Mouse (Mus musculus) urinary bladder, adult 2 months (tissue): Measurements from ENCODE around the gene Atad5. TPM values are rescaled to one million over a fixed set of nuclear protein-coding genes. Genes with fewer than 3 reads are reported as not detected.
"Not testable (repeated sequence)": the region's sequence is repeated elsewhere in the genome, so short reads cannot be mapped to it uniquely, and the experiment has no call there.

Source experiments
- DNase-seq: peaks from one replicate; pipeline ENCODE4 v3.0.0; 2022; ENCODE audit warnings: low spot score
- polyA plus RNA-seq: library from polyadenylated mRNA; depleted of rRNA; stranded (reverse); fragments of >200 nt; gene quantifications from 2 replicates; pipeline ENCODE4 v1.2.3, GENCODE M21; 2012; rRNA removed

Atad5 gene
- 2.3 and 2.4 TPM in 2 replicates for polyA plus RNA-seq

GRCm38 (mm10) chr11:80088917-80089816 is at the start of gene Atad5:
Gene Atad5 (plus strand): TSS chr11:80089400.
- peak; percentile 75 for DNase-seq

- no peak for DNase-seq
These were observed 46.4 kb upstream of the Atad5 start for GRCm38 (mm10) chr11:80042615-80043418.

DNA sequence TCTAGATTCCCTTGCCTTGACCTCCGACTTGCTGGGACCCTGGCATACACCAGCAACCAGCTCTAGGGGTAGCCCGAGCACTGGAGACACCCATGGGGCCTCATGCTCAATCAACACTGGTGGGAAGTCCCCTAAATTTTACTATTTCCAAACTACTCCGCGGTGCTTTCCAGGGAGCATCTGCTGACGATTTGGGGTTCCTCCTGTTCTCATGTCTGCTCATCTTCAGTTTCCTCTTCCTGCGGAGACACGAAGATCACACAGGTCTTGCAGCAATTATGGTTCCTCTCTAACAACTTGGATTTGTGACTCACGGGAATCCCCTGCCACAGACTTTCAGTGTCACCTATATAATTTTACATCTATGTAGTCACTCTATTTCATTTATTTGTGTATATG is 45.8 kb upstream of the Atad5 start:
- no peak for DNase-seq

DNA sequence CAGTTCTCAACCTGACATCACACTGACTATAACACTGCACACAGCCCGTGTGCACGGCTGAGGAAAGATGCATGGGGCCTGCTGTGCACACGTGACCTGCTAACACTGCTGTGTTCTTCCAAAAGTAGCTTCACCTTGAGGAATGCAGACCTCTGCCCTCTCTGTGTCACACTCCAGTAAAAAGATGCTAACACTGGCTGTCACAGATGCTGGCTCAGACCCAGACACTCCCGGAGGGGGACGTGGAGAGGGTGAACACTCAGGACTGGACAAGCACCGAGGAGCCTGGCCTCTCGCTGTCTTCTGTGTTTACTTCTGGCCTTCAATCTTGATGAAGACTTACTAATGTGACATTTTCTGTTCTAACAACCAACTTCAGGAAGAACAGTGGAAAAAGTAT is 42.3 kb upstream of the Atad5 start:
- DNase-seq, result no peak

DNA sequence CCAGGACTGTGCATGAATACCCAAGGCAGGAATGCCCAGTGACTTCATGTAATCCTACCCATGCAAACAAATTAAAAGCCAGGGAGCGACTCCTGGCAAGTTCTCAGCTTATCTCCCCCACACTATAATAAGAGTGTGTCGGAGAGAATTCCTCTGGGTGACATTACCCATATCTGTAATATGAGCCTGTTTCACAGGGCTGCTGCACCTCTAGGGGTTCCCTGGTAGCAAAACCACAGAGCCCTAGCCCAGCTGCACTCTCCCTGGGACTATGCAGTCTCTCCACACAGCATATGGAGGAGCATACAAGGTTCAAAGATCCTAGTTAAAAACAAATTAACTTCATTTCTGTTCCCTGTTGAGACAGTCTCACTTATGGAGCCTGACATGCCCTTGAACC is 39.1 kb upstream of the Atad5 start:
- DNase-seq, result no peak

DNA sequence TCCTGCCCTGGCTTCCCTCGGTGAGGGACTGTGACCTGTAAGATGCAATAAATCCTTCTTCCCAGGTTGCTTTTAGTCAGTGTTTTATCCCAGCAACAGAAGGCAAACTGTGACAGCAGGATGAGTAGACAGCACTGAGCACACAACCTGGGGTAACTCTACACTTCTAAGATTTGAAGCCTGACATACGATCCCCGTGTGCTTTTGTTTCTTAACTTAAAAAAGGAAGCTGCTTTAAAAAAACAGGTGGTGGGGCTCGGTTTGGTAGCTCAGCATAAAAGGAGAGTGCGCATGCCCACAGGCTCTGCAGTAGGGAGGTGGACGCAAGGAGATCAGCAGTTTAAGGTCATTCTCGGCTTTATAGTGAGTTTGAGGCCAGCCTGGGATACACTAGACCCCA is 36.7 kb upstream of the Atad5 start:
- no peak for DNase-seq

DNA sequence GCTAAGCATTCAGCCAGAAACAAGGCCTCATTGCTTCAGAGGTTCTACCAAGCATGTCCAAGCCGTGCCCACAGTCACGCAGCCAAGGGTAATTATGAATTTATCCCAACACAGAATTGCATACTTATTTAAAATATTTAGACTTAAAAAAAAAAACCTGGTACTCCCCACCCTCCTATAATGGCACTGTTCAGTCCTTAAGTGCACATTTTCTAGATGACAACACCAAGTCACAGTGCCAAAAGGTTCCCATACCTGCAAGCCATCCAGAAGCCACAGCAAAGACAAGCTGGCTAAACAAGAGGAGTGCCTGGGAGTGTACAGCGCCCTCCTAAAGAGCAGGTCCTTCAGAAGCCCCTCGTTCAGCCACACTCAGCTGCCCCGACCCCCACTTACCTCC is 36.0 kb upstream of the Atad5 start:
- no peak for DNase-seq

- no peak for DNase-seq
These were observed 34.5 kb upstream of the Atad5 start for GRCm38 (mm10) chr11:80054659-80055058.

DNA sequence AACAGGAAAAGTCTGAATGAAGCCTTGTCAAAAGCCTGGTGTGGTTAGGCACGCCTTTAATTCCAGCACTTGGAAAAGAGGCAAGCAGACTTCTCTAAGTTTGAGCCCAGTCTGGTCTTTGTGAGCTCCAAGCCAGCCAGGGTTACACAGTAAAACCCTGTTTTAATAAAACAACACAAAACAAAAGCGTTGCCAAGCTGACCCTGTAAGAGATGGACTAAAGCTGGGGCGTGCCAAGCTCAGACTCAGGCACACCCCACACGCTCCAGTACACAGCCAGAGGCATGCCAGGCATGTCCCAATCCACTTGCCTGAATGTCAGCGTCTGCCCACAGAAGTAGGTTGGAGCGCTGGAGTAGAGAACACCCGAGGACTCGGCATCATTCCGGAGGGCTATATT is 33.1 kb upstream of the Atad5 start:
- no peak for DNase-seq

- DNase-seq, result no peak
These were observed 27.0 kb upstream of the Atad5 start for GRCm38 (mm10) chr11:80062159-80062558.

GRCm38 (mm10) chr11:80066373-80066772 is 22.8 kb upstream of the Atad5 start:
- not testable (repeated sequence) for DNase-seq

DNA sequence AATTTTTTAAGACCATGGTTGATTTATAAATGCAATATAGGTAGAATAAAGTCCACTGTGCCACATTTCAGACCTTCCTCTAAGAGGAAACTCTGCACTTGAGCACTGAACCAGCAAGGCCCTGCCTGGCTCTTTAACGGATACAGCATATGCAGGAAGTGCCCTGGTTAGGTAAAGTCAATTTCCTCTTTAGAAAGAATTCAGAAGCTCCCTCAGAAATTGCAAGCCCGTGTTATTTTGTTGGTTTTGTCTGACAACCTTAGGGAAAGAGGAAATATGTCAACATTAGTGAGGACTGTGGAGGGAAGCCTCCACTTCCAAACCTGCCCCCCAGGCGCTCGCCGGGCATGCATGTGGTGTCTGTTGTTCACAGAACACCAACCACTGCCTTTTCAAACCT is 21.6 kb upstream of the Atad5 start:
- no peak for DNase-seq

DNA sequence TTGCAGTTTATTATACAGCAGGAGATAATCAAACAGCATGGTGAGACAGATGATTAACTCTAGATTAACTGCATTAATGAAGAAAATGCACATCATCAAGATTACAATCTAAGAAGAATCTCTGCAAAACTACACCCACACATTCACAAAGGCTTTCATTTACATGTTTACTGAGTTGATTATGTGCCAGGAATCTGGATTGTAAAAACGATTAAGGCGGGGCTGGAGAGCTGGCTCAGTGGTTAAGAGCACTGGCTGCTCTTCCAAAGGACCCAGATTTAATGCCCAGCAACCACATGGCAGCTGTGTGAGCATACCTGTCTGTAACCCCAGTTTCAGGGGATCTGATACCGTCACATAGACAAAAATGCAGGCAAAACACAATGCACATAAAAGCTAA is 19.4 kb upstream of the Atad5 start:
- no peak for DNase-seq

DNA sequence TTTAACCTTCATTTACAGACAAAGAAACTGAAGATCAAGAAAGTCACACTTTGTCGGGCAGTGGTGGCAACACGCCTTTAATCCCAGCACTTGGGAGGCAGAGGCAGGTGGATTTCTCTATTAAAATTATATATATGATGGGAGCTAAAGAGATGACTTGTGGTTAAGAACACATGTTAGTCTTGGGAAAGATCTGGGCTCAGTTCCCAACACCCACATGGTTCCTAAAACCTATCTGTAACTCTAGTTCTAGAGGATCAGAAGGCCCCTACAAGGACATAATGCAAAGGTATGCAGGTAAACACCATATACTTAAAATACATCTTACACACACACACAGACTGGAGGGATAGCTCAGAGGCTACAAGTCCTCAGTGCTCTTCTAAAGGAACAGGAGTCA is 18.2 kb upstream of the Atad5 start:
- no peak for DNase-seq

GRCm38 (mm10) chr11:80072365-80072764 is 16.8 kb upstream of the Atad5 start:
- no peak for DNase-seq

DNA sequence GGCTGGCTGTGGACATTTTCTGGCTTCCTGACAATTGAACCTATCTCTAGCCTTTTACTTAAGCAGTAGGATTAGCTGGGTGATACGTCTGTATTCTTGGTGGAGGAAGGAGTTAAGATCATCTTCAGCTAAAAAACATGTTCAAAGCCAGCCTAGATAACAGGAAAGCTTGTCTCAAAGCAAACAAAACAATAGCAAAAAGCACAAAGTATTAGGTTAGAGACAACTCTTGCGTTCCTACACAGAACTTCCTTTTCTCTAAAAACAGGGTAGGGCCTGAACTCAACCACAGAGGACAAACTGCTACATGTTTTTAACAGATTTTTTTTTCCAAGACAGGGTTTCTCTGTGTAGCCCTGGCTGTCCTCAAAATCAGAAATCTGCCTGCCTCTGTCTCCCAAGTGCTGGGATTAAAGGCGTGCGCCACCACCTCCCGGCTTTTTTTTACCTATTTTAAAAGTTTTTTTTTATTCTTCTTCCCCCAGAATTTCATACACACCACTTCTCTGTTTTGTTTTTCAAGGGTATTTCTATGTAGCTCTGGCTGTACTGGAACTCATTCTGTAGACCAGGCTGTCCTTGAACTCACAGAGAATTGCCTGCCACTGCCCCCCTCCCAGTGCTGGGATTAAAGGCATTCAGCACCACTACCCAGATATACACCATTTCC is 13.5 kb upstream of the Atad5 start:
- no peak for DNase-seq

DNA sequence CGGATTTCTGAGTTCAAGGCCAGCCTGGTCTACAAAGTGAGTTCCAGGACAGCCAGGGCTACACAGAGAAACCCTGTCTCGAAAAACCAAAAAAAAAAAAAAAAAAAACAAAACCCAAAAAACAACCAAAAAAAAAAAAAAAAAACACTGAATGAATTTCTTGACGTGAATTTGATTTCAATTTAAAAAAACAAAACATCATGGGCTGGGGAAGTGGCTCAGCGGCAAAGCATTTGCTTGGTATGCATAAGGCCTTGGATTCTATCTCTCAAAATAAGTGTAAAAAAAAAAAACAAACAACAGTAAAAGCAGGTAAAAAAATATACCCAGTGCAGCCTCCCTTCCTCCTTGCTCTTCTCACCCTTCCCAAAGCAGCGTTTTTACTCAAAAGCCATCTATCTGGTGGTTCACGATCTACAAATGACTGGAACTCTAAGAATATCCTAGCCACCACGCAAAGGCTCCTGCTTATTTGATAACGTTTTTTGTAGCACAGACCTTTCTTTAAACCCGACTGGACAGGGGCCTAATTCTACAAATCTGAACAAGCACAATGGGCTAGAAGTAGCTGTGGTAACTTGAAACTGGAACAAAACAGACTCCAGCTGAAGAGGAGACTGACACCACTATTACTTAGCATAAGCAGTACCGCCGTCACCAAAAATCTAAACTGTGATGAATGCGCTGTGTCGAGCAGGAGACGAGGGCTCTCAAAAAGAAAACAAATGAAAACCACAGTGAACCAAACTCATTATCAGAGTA is 11.2 kb upstream of the Atad5 start:
- no peak for DNase-seq

DNA sequence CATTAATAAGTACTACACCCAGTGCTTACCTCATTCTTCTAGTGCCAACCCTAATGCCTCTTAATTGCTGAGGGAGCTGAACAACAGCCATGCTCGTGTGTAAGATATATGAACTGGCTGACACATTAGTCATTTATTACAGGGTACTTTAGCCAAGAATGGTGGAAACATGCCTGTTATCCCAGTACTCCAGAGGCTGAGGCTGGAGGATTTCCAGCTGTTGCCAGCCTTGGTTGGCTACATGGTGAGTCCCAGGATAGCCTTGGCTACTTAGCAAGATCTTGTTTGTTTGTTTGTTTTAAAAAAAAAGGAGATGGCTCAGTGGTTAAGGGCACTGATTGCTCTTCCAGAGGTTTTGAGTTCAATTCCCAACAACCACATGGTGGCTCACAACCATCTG is 10.4 kb upstream of the Atad5 start:
- no peak for DNase-seq

- DNase-seq, result no peak
These were observed 9.4 kb upstream of the Atad5 start for GRCm38 (mm10) chr11:80079751-80080150.

DNA sequence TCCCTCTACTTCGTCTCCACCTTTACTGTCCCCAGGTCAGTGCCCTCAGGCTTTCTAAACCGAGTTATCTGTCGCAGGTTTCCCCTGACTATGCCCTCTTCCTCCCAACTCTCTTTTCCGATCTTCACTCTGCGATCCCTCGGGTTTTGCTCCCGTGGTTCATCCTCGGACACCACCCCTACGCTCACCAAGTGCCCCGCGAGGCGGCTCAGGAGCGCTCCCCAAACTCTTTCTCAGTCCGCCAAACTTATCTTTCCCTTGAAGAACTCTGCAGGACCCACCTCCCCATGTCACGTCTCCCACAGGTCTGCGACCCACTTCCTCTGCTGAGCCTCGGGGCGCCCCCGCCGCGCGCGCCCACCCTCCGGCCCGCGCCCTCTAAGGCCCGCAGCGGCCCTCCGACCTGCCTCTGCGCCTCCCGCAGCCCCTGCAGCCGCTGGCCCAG is 8.8 kb upstream of the Atad5 start:
- DNase-seq, result no peak
